Comparison of ENCODE assay signal across 8 mouse cellular contexts in the genomic region with DNA sequence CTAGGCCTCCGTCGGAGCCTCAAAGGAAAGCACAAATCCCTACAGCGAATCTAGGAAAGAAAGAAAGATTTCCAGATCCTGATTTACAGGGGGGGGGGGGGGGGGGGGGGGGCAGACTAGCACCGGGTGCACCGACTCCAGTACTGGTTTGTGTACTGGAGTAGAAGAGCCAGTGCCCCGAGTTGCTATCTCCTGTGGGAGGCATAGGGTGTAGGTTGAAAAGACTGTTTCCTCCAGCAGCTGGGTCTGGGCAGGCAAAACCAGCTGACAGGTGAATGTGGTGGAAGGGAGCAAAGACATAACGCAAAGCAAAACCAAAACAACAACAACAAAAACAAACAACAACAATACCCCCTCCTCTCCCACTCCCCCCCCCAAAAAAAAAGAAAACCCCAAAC. TPM values are rescaled to one million over a fixed set of nuclear protein-coding genes. Genes with fewer than 3 reads are reported as not detected.
DNase-seq lines count a peak whose midpoint lies in the region; ATAC-seq and TF ChIP-seq lines count a peak whose summit lies in the region.
"Had no signal": no experiment of that assay in that cellular context is flagged by ENCODE, and none has a peak within 500 bp of the region (broad histone marks: within the 10 kb centered on the region; RNA-seq: fewer than 3 reads in every experiment).

No protein-coding gene starts in this region.

- no peak overlapping the region for H3K27ac ChIP-seq in lung, postnatal 0 days (ENCODE audit: low read length)
- H3K27ac ChIP-seq in forebrain, embryonic 13.5 days, result no peak overlapping the region; the same call in 1 of the 2 replicates
- H3K27ac ChIP-seq in liver, embryonic 12.5 days, result no peak overlapping the region
- H3K27ac ChIP-seq in stomach, postnatal 0 days (replicated peaks), result no peak overlapping the region

- H3K36me3 ChIP-seq in lung, postnatal 0 days (ENCODE audit: insufficient read depth, low read length), result no peaks in the 10 kb centered on the region
- no peaks in the 10 kb centered on the region for H3K36me3 ChIP-seq in forebrain, embryonic 13.5 days (ENCODE audit: poor library complexity, severe bottlenecking)
- H3K36me3 ChIP-seq in liver, embryonic 12.5 days, result no peaks in the 10 kb centered on the region
- no peaks in the 10 kb centered on the region for H3K36me3 ChIP-seq in stomach, postnatal 0 days (ENCODE audit: control insufficient read depth, insufficient read depth, low read length)

- no peak for DNase-seq in lung, postnatal 0 days (ENCODE audit: low spot score)
- no peak for DNase-seq in lung, postnatal 14 days
- DNase-seq in stomach, postnatal 0 days (ENCODE audit: low spot score), result peak; percentile 12
- no peak for DNase-seq in right cerebral cortex, adult 18-20 months
- no peak for DNase-seq in frontal cortex, postnatal 14 days (ENCODE audit: low spot score in 2 of 2)

- H3K9ac ChIP-seq in lung, postnatal 0 days (replicated peaks; ENCODE audit: low read depth), result no peak overlapping the region
- H3K9ac ChIP-seq in forebrain, embryonic 13.5 days, result peak overlapping the region; percentile 77
- H3K9ac ChIP-seq in liver, embryonic 12.5 days, result no peak overlapping the region
- H3K9ac ChIP-seq in stomach, postnatal 0 days (ENCODE audit: low read length), result peak overlapping the region; percentile 66

- H3K4me3 ChIP-seq in lung, postnatal 0 days (ENCODE audit: low read depth, low read length), result peak overlapping the region; percentile 54
- H3K4me3 ChIP-seq in forebrain, embryonic 13.5 days, result peak overlapping the region; percentile 57
- H3K4me3 ChIP-seq in liver, embryonic 12.5 days, result peak overlapping the region; percentile 55
- H3K4me3 ChIP-seq in stomach, postnatal 0 days (ENCODE audit: low read depth, low read length), result peak overlapping the region; percentile 62

- WGBS in lung, postnatal 0 days, result 0% methylated on average over 3 of the region's 7 CpGs
- 3% methylated on average over 5 of the region's 7 CpGs for WGBS in forebrain, embryonic 13.5 days
- 1% methylated on average over 6 of the region's 7 CpGs for WGBS in liver, embryonic 12.5 days (ENCODE audit: insufficient replicate concordance)
- 0% methylated on average over 4 of the region's 7 CpGs for WGBS in stomach, postnatal 0 days

- TF ChIP-seq CTCF in lung, postnatal 0 days (IDR thresholded peaks at IDR 0.05), result no peak
- TF ChIP-seq CTCF in stomach, postnatal 0 days (IDR thresholded peaks at IDR 0.05; ENCODE audit: low read depth), result no peak

- H3K27me3 ChIP-seq in lung, postnatal 0 days (replicated peaks; ENCODE audit: insufficient read depth, low read length), result peaks cover 11% of the 10 kb centered on the region; the same call in 1 of the 2 replicates
- peaks cover 20% of the 10 kb centered on the region for H3K27me3 ChIP-seq in forebrain, embryonic 13.5 days
- peaks cover 46% of the 10 kb centered on the region for H3K27me3 ChIP-seq in liver, embryonic 12.5 days (replicated peaks)
- no peaks in the 10 kb centered on the region; the same call in 1 of the 2 replicates for H3K27me3 ChIP-seq in stomach, postnatal 0 days (ENCODE audit: control insufficient read depth, insufficient read depth, low read length)

- H3K4me1 ChIP-seq in lung, postnatal 0 days (ENCODE audit: insufficient read depth, low read depth, low read length), result no peaks in the 10 kb centered on the region
- H3K4me1 ChIP-seq in forebrain, embryonic 13.5 days, result peaks cover 17% of the 10 kb centered on the region
- H3K4me1 ChIP-seq in liver, embryonic 12.5 days, result no peaks in the 10 kb centered on the region
- H3K4me1 ChIP-seq in stomach, postnatal 0 days (replicated peaks; ENCODE audit: control insufficient read depth, insufficient read depth), result no peaks in the 10 kb centered on the region

- H3K9me3 ChIP-seq in lung, postnatal 0 days (ENCODE audit: low read length), result no peaks in the 10 kb centered on the region
- H3K9me3 ChIP-seq in forebrain, embryonic 13.5 days (replicated peaks), result no peaks in the 10 kb centered on the region
- H3K9me3 ChIP-seq in liver, embryonic 12.5 days (replicated peaks), result no peaks in the 10 kb centered on the region
- H3K9me3 ChIP-seq in stomach, postnatal 0 days (ENCODE audit: control insufficient read depth, low read length), result no peaks in the 10 kb centered on the region

- no peak for ATAC-seq in lung, postnatal 0 days
- 0 out of 2 replicates have a peak, but pooled peaks have one; percentile 27 for ATAC-seq in forebrain, embryonic 13.5 days
- no peak for ATAC-seq in liver, embryonic 12.5 days
- ATAC-seq in stomach, postnatal 0 days (ENCODE audit: low FRiP score, low TSS enrichment), result no peak

- TF ChIP-seq EP300 in lung, postnatal 0 days (IDR thresholded peaks at IDR 0.05), result no peak
- TF ChIP-seq EP300 in stomach, postnatal 0 days (optimal IDR thresholded peaks at IDR 0.05), result no peak

- peak overlapping the region; percentile 91 for H3K4me2 ChIP-seq in lung, postnatal 0 days (replicated peaks; ENCODE audit: low read depth, low read length)
- H3K4me2 ChIP-seq in forebrain, embryonic 13.5 days, result peak overlapping the region; percentile 90
- H3K4me2 ChIP-seq in liver, embryonic 12.5 days, result peak overlapping the region; percentile 69
- peak overlapping the region; percentile 94 for H3K4me2 ChIP-seq in stomach, postnatal 0 days (replicated peaks; ENCODE audit: low read depth)

RNA-seq across cellular contexts. Expression of gene Rspo3, which starts 0.8 kb away (rescaled TPM):
- 0.50 and 0.51 TPM in 2 replicates for polyA plus RNA-seq in lung, postnatal 0 days (2015; fragmentation: Nextera tagmentation; extraction: Ambion mirVana)
- 26.8 and 33.8 TPM in 2 replicates for polyA plus RNA-seq in forebrain, embryonic 13.5 days (2015; fragmentation: Nextera tagmentation; extraction: Ambion mirVana)
- 6.1 TPM in 2 replicates for polyA plus RNA-seq in liver, embryonic 12.5 days (2016; fragmentation: Nextera tagmentation; extraction: Ambion mirVana)
- polyA plus RNA-seq in stomach, postnatal 0 days (2015; fragmentation: Nextera tagmentation; extraction: Ambion mirVana), result 7.6 TPM in 2 replicates
- polyA plus RNA-seq: testis, adult 2 months had no signal

Comparison
In these comparisons a context has a peak if more than half of its experiments do, and no peak if none do; other contexts are left out.
1. H3K9ac ChIP-seq: peak in forebrain, embryonic 13.5 days (single experiment) and stomach, postnatal 0 days (single experiment); none in lung, postnatal 0 days (single experiment) and liver, embryonic 12.5 days (single experiment).
2. Peak in every context shown above with its lines, with median percentiles within 50 percentile points of each other: H3K4me2 ChIP-seq and H3K4me3 ChIP-seq.